Mouse (Mus musculus) heart, postnatal 10 days (tissue): ENCODE measurements around the gene Mplkip. TPM values are rescaled to one million over a fixed set of nuclear protein-coding genes. Genes with fewer than 3 reads are reported as not detected.

Experiments used
- DNase-seq, 2 experiments: peaks; one replicate each; pipeline ENCODE4 v3.0.0; 2021
- intact Hi-C: fragments of 180-260 bp; cut with DNase I; formaldehyde crosslinking; loops from one replicate; pipeline ENCODE4 v1.15.1; 2025
- total RNA-seq, 2 experiments: library from RNA; stranded (reverse); gene quantifications; 2 replicates each; pipeline ENCODE4 v1.2.3; 2021

The Mplkip gene
- total RNA-seq = 10 to 100 TPM; 10.4 to 12.2 TPM

- intact Hi-C loops = loop anchor here (2.0 to 10.0 kb wide), 2 partner anchors 110 to 250 kb away; partner anchors contain the start of genes Cdk13 and Rala
- peak; percentile 100 for DNase-seq
Measured at GRCm38 (mm10) chr13:17694911-17695699, at the start of gene Mplkip, which contains the start of gene Sugct. TSS of gene Mplkip (plus strand) at chr13:17695192. TSS of gene Sugct (minus strand) at chr13:17695553.

GRCm38 (mm10) chr13:17667380-17667779 is 27.6 kb upstream of the Mplkip start:
- intact Hi-C loops = no loop called here

DNA sequence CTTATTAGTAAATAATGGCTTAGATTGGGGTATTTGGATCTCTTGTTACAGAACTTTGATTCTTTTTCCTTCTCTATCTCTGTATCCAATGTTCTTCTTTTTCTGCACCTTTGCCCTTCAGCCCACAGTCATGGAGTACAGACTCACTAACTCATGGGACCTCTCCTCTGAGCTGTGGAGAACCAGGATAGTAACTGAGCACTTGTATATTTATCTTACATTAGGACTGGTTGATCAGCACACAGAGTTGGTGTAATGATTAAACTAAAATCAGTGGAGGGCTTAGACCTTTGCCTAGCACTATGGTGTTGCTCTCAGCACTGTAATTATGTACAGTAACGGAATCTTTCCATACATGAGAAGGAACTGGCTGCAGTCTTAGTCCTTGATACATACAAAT is 23.9 kb upstream of the Mplkip start:
- intact Hi-C loops = no loop called here
- no peak for DNase-seq

More at GRCm38 (mm10) chr13:17667380-17667779, 27.6 kb upstream of the Mplkip start:
- no peak for DNase-seq

DNA sequence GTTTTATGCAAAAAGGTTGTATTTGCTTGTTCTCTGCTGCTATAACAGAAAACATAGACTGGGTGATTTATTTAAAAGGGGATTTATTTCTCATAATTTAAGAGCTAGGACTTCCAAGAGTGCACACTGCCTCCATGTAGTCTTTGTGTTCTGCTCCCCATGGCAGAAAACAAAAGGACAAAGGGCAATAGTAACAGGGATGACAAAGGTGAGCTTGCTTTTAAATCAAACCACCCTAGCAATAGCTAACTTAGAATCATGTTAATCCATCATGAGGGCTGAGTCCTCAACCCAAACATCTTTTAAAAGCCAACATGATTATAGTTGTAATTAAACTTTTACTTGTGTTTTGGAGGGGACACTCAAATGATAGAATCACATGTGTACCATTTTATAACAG is 5.5 kb upstream of the Mplkip start:
- intact Hi-C loops = no loop called here
- DNase-seq = no peak

DNA sequence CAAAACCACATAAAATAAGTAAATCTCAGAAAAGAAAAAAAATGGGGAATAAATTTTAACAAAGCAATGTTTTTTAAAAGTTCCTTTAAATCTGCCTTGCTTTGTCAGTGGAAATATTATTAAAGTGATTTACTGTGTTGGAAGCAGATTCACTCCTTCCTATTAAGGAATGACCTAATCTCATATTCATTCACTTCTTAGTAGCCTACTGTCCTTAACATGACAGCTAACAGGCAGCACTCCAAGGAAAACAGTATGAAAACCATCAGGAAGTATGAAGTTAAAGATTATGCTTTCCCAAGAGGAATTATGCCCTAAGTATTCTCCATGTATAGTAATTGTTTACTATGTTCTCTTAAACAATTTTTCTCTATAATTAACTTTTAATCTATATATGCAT is 4.3 kb upstream of the Mplkip start:
- intact Hi-C loops = loop anchor here (10.0 kb wide), 1 partner anchor 254 kb away; the partner anchor contains the start of gene Rala

DNA sequence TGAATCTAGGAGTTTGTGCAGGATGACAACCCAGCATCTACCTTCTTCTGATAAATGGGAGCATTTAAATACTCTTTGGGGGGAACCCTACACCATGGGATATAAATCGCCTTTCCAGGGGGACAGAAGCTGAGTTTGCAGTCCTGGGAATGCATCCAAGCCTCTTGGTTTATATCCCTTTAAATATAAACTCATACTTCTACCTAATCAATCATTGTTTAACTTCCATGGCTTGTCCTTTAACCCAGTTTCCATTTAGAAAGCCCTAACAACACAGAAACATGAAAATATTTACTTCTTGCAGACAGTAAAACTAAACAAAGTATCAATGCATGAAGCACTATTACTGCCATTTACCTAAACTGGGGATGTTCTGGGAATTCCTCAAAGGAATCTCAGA is 3.6 kb upstream of the Mplkip start:
- intact Hi-C loops = loop anchor here (10.0 kb wide), 1 partner anchor 253 kb away; the partner anchor contains the start of gene Rala
- DNase-seq = no peak

More for the DNA sequence above, 4.3 kb upstream of the Mplkip start:
- peak; percentile 35 to 40 for DNase-seq

DNA sequence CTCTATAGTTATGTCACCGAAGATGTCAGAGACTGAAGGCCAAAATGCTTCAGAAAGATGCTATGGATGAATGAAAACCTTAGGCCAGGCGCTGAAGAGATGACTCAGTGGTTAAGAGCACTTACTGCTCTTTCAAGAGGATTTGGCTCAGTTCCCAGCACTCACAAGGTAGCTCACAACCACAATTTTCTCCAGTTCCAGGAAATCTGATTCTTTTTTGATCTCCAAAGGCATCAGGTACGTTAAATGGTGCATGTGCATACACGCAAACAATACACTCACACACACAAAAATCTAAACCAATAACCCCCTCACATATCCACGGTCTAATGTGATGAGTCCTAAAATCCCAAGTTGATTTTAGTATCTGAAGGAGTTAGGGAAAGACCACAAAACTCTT is 1.2 kb upstream of the Mplkip start:
- DNase-seq = peak in 1 of 2 experiments; percentile 5
- intact Hi-C loops = loop anchor here (2.0 to 10.0 kb wide), 2 partner anchors 111 to 251 kb away; partner anchors contain the start of genes Cdk13 and Rala

GRCm38 (mm10) chr13:17694414-17694813 is 578 bp upstream of the Mplkip start:
- DNase-seq = peak in 1 of 2 experiments; percentile 70
- intact Hi-C loops = loop anchor here (2.0 to 10.0 kb wide), 2 partner anchors 110 to 250 kb away; partner anchors contain the start of genes Cdk13 and Rala

DNA sequence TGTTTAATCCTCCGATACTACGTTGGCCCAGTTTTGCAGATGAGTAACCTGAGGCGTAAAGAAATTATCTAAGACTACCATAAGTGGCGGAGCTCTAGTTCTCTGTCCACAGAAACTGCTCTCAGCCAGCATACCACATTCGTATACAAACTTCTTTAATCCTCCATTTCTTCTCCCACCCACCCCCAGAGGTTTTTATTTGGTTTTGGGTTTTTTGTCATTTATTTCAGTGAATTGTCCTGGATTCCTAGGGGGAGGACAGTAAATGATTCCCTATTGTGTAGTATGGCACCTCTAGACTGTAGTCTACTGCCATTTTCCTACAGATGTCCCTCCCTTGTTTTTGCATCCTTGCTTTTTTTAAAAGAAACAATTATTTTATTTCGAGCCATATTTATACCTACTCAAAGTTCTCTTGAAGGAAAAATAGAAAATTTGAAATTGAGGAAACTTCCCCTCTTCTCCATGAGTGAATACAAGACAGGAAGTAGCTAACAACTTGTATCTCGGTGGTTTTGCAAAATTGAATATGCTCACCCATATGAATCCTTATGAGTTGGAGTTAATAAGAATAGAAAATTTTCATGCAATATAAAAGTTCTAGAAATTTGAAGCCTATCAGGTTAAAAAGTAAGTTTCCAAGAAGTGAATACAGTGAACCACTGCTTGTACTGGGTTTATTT is 1.0 kb downstream of the Mplkip start:
- no peak for DNase-seq
- intact Hi-C loops = loop anchor here (2.0 to 10.0 kb wide), 2 partner anchors 109 to 249 kb away; partner anchors contain the start of genes Cdk13 and Rala

DNA sequence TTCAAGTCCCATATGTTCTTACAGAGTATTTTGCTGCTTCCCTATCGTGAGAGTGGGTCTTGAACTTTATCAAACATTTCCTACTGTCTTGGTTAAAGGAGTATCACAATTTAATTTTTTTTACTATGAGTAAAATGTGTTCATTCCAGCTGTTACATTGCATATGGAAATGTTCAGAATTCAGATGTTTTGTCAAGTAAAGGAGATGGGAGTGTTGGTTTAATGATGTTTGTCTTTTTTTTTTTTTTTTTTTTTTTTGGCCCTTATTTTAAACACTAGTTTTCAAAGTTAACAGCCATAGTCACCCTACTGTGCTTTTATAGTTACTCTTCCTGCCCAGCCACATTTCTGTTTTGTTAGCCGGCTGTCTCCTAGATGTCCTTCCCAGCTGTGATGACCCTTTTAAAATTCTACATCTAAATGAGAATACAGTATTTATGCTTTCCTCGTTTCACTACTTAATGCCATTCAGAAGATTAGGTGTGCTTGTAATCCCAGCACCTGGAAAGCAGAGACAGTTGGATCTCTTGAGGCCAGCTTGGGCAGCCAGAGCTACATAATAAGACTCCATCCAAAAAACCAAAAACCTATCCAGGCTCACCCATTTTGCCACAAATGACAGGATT is 5.2 kb downstream of the Mplkip start:
- intact Hi-C loops = no loop called here
- no peak for DNase-seq

- intact Hi-C loops = no loop called here
- DNase-seq = no peak
Measured at GRCm38 (mm10) chr13:17701322-17701721, 6.3 kb downstream of the Mplkip start.

DNA sequence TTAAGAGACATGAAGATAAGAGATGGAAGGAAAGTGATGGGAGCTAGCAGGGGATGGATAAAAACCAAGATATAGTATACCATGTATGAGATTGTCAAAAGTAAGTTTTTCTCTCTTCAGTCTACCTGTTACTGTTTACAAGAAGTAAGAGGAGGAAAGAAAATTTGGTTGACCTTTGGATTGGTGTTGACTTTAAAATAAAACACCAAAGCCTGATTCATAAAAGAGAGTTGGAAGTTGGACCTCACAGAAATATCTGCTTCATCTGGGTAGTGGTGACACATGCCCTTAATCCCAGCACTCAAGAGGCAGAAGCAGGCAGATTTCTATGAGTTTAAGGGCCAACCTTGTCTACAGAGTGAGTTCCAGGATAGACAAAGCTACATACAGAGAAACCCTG is 7.3 kb downstream of the Mplkip start:
- intact Hi-C loops = no loop called here
- DNase-seq = no peak

GRCm38 (mm10) chr13:17705188-17705826 is 10.3 kb downstream of the Mplkip start:
- intact Hi-C loops = no loop called here
- DNase-seq = no peak

DNA sequence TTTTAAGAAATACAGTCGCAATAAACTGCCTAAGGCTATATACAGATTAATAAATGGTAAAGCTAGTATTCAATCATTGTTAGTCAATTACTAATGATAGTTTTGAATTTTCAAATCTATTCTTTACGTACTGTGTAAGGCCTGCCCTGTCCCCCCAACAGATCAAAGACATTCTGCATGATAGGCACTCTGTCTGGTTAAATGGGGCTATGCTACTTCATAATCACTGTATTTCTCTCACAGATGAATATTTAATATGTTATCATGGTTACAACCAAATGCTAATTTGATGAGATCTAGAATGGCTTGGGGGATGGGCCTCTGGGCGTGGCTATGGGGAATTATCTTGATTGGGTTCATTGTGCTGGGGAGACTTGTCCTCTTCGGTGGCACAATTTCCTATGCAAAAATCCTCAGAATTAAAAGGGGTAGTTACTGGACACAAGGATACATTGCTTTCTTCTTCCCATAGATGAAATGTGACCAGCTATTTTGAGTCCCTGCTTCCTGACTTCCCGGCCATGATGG is 13.9 kb downstream of the Mplkip start:
- intact Hi-C loops = no loop called here
- DNase-seq = no peak

- intact Hi-C loops = no loop called here
- DNase-seq = no peak
Measured at GRCm38 (mm10) chr13:17717357-17717756, 22.4 kb downstream of the Mplkip start.

DNA sequence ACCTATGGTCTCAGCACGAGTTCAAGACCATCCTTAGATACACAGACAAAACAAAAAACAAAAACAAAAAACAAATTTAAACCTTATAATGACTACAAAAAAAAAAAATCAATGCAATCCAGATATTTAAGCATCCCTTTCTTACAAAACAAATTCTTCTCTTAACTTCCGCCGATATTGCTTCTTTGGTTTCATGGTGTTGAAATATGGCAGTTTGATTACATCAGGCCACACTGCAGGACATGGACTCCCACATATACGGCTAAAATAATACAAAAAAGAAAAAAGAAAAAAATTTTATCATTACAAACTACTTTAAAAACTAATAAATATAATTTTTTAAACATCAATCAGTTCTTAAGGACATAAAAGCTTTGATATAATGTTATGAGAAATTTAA is 32.9 kb downstream of the Mplkip start:
- intact Hi-C loops = no loop called here

GRCm38 (mm10) chr13:17728798-17729197 is 33.8 kb downstream of the Mplkip start:
- intact Hi-C loops = no loop called here
- no peak for DNase-seq

More for the DNA sequence above, 32.9 kb downstream of the Mplkip start:
- DNase-seq = no peak
